Mouse (Mus musculus): ENCODE data around the gene Rcan2. TPM values are rescaled to one million over a fixed set of nuclear protein-coding genes. Genes with fewer than 3 reads are reported as not detected.

Gene Rcan2
- polyA plus RNA-seq (2015; fragmentation: Nextera tagmentation; extraction: Ambion mirVana) = 4.5 and 6.8 TPM in 2 replicates

GRCm38 (mm10) chr17:43801077-43801476 is at the start of gene Rcan2:
Rcan2 (plus strand) TSS chr17:43801351.
- Histone ChIP-seq H3K27me3 (peaks cover 28% of the 10 kb centered on the region; the same call in 1 of the 2 replicates), H3K9ac (peak within 1 kb of the TSS; percentile 56), H3K36me3 (no peaks in the 10 kb centered on the region), H3K4me2 (peak within 1 kb of the TSS; percentile 98), H3K4me1 (peaks cover 15% of the 10 kb centered on the region), H3K4me3 (replicated peaks) (peak within 1 kb of the TSS; percentile 71), H3K9me3 (replicated peaks) (no peaks in the 10 kb centered on the region), H3K27ac (no peak within 1 kb of the TSS)
- WGBS = under 1% methylated on average over 7 of the region's 7 CpGs
- peak; percentile 82 for ATAC-seq (replicated peaks; ENCODE audit: low FRiP score)

DNA sequence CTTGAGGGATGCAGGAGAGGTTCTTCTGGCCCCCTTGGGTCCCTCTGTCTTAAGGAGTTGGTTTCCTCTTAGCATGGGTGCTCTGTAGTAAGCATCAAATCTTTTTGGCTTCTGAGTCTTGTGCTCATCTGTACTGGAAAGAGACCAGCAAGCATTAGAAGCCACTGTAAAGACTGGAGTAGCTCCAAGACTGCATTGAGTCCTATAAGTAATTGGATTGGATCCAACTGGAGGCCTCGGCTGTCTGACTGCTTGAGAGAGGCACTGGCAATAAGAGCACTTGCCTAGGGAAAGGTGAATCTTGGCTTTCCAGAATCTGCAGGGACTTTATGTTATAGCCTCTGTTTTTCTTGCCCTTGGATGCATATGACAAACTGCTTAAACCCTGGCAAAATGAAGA is 48.3 kb upstream of the Rcan2 start:
- H3K4me2 ChIP-seq = no peak overlapping the region
- no peaks in the 10 kb centered on the region for H3K36me3 ChIP-seq
- no peaks in the 10 kb centered on the region for H3K9me3 ChIP-seq (replicated peaks)
- no peak overlapping the region for H3K9ac ChIP-seq
- H3K27ac ChIP-seq = no peak overlapping the region
- WGBS = 35% methylated on average over 1 of the region's 1 CpGs
- ATAC-seq (replicated peaks; ENCODE audit: low FRiP score) = no peak
- peaks cover under 1% of the 10 kb centered on the region for H3K4me1 ChIP-seq
- no peak overlapping the region for H3K4me3 ChIP-seq (replicated peaks)
- H3K27me3 ChIP-seq = no peaks in the 10 kb centered on the region

- Histone ChIP-seq H3K9ac (no peak overlapping the region), H3K4me1 (peaks cover 9% of the 10 kb centered on the region), H3K4me3 (replicated peaks) (no peak overlapping the region), H3K36me3 (no peaks in the 10 kb centered on the region), H3K9me3 (replicated peaks) (no peaks in the 10 kb centered on the region), H3K27ac (no peak overlapping the region), H3K4me2 (no peak overlapping the region), H3K27me3 (no peaks in the 10 kb centered on the region)
- no peak for ATAC-seq (replicated peaks; ENCODE audit: low FRiP score)
- WGBS = 45% methylated on average over 5 of the region's 5 CpGs
Observed at GRCm38 (mm10) chr17:43754687-43755086, 46.5 kb upstream of the Rcan2 start.

- ATAC-seq (replicated peaks; ENCODE audit: low FRiP score) = peak; percentile 88
- H3K9me3 ChIP-seq (replicated peaks) = no peaks in the 10 kb centered on the region
- H3K36me3 ChIP-seq = no peaks in the 10 kb centered on the region
- no peak overlapping the region for H3K4me3 ChIP-seq (replicated peaks)
- WGBS = 32% methylated on average over 15 of the region's 15 CpGs
- no peak overlapping the region for H3K4me2 ChIP-seq
- H3K4me1 ChIP-seq = peaks cover 9% of the 10 kb centered on the region
- no peaks in the 10 kb centered on the region for H3K27me3 ChIP-seq
- no peak overlapping the region for H3K9ac ChIP-seq
- H3K27ac ChIP-seq = peak overlapping the region; percentile 75
Observed at GRCm38 (mm10) chr17:43758607-43759259, 42.4 kb upstream of the Rcan2 start.

DNA sequence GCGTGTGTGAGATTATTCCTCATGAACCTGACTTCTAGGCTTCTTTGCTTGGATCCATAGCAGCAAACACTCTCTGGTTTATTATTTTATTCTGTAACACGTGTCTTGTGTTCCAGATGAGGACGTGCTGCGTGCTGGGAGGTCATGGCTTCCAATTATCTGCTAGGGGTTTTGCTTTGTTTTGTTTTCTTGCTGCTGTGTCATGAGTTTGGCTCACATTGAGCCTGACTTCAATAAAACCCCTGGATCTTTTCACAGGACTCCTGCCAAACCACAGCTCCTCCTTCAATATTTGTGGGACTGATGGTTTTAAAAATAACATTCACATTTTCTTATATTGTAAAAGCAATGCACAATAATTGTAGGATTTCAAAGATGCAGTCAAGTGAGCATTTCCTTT is 16.6 kb upstream of the Rcan2 start:
- H3K27me3 ChIP-seq = no peaks in the 10 kb centered on the region
- H3K36me3 ChIP-seq = no peaks in the 10 kb centered on the region
- peaks cover 4% of the 10 kb centered on the region for H3K4me1 ChIP-seq
- no peak overlapping the region for H3K4me2 ChIP-seq
- H3K9ac ChIP-seq = no peak overlapping the region
- peak; percentile 18; the same call in 1 of the 2 replicates for ATAC-seq (replicated peaks; ENCODE audit: low FRiP score)
- no peak overlapping the region for H3K4me3 ChIP-seq (replicated peaks)
- 55% methylated on average over 4 of the region's 4 CpGs for WGBS
- H3K27ac ChIP-seq = no peak overlapping the region
- H3K9me3 ChIP-seq (replicated peaks) = no peaks in the 10 kb centered on the region

GRCm38 (mm10) chr17:43788222-43788621 is 12.9 kb upstream of the Rcan2 start:
- Histone ChIP-seq H3K36me3 (no peaks in the 10 kb centered on the region), H3K9ac (no peak overlapping the region), H3K4me2 (no peak overlapping the region), H3K27me3 (no peaks in the 10 kb centered on the region), H3K4me1 (peaks cover 4% of the 10 kb centered on the region), H3K9me3 (replicated peaks) (no peaks in the 10 kb centered on the region), H3K4me3 (replicated peaks) (no peak overlapping the region), H3K27ac (no peak overlapping the region)
- 90% methylated on average over 5 of the region's 5 CpGs for WGBS
- no peak for ATAC-seq (replicated peaks; ENCODE audit: low FRiP score)

- Histone ChIP-seq H3K4me3 (replicated peaks) (no peak overlapping the region), H3K4me1 (peaks cover 4% of the 10 kb centered on the region), H3K27me3 (no peaks in the 10 kb centered on the region), H3K27ac (no peak overlapping the region), H3K36me3 (no peaks in the 10 kb centered on the region), H3K9ac (no peak overlapping the region), H3K4me2 (no peak overlapping the region), H3K9me3 (replicated peaks) (no peaks in the 10 kb centered on the region)
- ATAC-seq (replicated peaks; ENCODE audit: low FRiP score) = no peak
Observed at GRCm38 (mm10) chr17:43789376-43789775, 11.8 kb upstream of the Rcan2 start.

- Histone ChIP-seq H3K4me1 (no peaks in the 10 kb centered on the region), H3K27ac (no peak overlapping the region), H3K36me3 (no peaks in the 10 kb centered on the region), H3K4me3 (replicated peaks) (no peak overlapping the region), H3K9me3 (replicated peaks) (no peaks in the 10 kb centered on the region), H3K9ac (no peak overlapping the region), H3K27me3 (no peaks in the 10 kb centered on the region), H3K4me2 (no peak overlapping the region)
- WGBS = 97% methylated on average over 3 of the region's 3 CpGs
- no peak for ATAC-seq (replicated peaks; ENCODE audit: low FRiP score)
Observed at GRCm38 (mm10) chr17:43791751-43792150, 9.4 kb upstream of the Rcan2 start.

DNA sequence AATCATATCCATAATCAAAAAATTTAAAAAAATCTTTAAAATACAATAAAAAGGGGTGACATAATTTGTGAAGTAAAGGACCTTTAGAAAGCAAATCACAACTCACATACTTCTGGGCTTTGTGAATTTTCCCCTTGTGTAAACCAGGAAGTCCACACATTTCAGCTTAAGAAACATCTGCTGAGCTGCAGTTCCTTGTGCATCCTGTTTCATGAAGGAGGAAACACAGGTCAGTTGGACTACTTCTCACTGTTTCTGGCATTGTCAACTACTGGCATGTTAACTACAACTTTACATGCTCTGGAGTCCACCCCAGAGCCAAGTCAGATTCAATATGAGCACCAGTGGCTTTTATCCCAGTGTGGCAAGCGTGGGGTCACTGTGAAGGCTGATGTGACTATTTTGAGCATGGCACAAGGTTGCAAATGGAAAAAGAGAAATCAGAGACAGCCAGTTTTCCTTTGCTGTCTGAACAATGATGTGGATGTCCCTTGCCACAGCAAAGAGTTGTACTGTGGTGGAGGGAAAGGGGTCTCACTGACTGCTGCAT is 6.3 kb upstream of the Rcan2 start:
- Histone ChIP-seq H3K4me2 (no peak overlapping the region), H3K27me3 (0 out of 2 replicates have a peak, but pooled peaks cover 3% of the 10 kb centered on the region), H3K9ac (no peak overlapping the region), H3K36me3 (no peaks in the 10 kb centered on the region), H3K4me1 (no peaks in the 10 kb centered on the region), H3K9me3 (replicated peaks) (no peaks in the 10 kb centered on the region), H3K4me3 (replicated peaks) (no peak overlapping the region), H3K27ac (no peak overlapping the region)
- ATAC-seq (replicated peaks; ENCODE audit: low FRiP score) = no peak
- WGBS = 71% methylated on average over 1 of the region's 1 CpGs

DNA sequence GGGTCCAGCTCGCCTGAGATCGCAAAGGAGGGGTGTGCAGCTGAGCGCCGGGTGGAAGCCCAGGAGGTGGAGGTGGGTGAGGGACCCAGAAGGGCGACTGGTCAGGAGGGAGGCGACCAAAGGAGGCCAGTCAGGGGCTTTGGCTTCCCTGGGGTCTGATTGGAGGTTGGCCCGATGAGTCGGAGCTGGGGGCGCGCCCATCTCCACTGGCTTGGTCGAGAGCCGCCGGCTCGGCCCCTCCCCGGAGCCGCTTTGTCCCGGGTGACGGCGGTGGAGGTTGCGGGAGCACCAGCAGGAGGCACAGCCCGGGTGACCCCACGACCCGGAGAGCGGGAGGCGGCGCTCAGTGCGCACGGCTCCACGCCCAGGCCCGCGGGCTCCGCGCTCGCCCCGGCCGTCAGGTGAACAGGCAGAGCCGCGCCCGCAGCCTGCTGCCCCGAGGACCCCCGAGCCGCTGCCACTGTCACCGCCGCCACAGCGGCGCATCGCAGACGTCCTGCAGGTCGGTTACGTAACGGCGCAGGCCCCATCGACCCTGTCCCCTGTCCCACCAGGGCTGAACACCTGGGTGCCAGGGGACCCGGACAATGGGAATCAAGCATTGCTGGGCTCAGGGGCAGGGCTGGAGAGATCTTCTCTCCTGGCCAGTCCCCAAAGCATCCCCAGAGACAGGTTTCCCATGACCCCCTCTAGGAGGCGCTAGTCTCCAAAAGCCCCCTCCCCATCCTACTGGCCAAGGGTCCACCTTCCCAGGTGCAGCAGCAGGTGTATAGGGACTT is 633 bp downstream of the Rcan2 start:
- Histone ChIP-seq H3K4me2 (peak overlapping the region; percentile 98), H3K27me3 (peaks cover 28% of the 10 kb centered on the region; the same call in 1 of the 2 replicates), H3K9me3 (replicated peaks) (no peaks in the 10 kb centered on the region), H3K4me1 (peaks cover 15% of the 10 kb centered on the region), H3K4me3 (replicated peaks) (peak overlapping the region; percentile 71), H3K27ac (no peak overlapping the region), H3K36me3 (no peaks in the 10 kb centered on the region), H3K9ac (peak overlapping the region; percentile 56)
- under 1% methylated on average over 55 of the region's 55 CpGs for WGBS
- ATAC-seq (replicated peaks; ENCODE audit: low FRiP score) = peak; percentile 96

DNA sequence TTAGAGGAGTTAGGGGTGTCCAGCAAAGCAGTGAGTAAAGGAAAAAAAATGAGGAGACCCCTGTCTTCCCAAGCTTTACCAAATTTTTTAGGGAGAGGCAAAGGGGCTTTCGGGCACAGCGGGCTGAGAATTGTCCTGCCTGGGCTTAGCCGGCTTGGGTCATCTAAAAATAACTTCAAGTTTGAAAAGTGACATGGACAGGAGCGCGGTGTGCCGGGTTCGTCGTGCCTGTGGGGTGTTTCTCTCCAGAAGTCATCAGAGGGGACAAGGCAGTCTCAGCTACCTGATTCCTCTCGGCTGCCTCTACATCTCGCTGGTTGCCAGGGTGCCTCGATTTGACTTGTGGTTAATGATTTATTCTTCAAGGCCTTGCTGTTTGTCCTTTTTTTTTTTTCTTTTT is 1.3 kb downstream of the Rcan2 start:
- Histone ChIP-seq H3K4me2 (peak overlapping the region; percentile 98), H3K9ac (0 out of 2 replicates have a peak overlapping the region, but pooled peaks have one; percentile 56), H3K27me3 (peaks cover 28% of the 10 kb centered on the region; the same call in 1 of the 2 replicates), H3K9me3 (replicated peaks) (no peaks in the 10 kb centered on the region), H3K36me3 (no peaks in the 10 kb centered on the region), H3K4me1 (peaks cover 15% of the 10 kb centered on the region), H3K27ac (no peak overlapping the region), H3K4me3 (replicated peaks) (peak overlapping the region; percentile 71)
- ATAC-seq (replicated peaks; ENCODE audit: low FRiP score) = no peak
- 53% methylated on average over 11 of the region's 11 CpGs for WGBS

GRCm38 (mm10) chr17:43803111-43803510 is 2.0 kb downstream of the Rcan2 start:
- Histone ChIP-seq H3K4me3 (replicated peaks) (no peak overlapping the region), H3K36me3 (no peaks in the 10 kb centered on the region), H3K4me1 (peaks cover 15% of the 10 kb centered on the region), H3K9ac (no peak overlapping the region), H3K27ac (no peak overlapping the region), H3K9me3 (replicated peaks) (no peaks in the 10 kb centered on the region), H3K27me3 (peaks cover 28% of the 10 kb centered on the region; the same call in 1 of the 2 replicates), H3K4me2 (no peak overlapping the region)
- ATAC-seq (replicated peaks; ENCODE audit: low FRiP score) = no peak
- 82% methylated on average over 2 of the region's 2 CpGs for WGBS

Measured in kidney, embryonic 15.5 days (tissue).